Mouse (Mus musculus) liver, embryonic 16.5 days (tissue): ENCODE results near the gene Zfp354b. TPM values are rescaled to one million over a fixed set of nuclear protein-coding genes. Genes with fewer than 3 reads are reported as not detected.

Source experiments
- ATAC-seq: fragments of 200-750 bp; cut with Nextera tagmentation; 2 replicates; pipeline ENCODE4 v1.8.0; 2017; ENCODE audit warnings: low read depth, mild to moderate bottlenecking, moderate number of reproducible peaks, moderate library complexity
- H3K27ac ChIP-seq: fragments of 300-500 bp; sonication (generic); 2 replicates; pipeline ENCODE4 v1.5.1; 2014; ENCODE audit warnings: mild to moderate bottlenecking, low read length
- H3K27me3 ChIP-seq: fragments of 300-500 bp; sonication (generic); 2 replicates; pipeline ENCODE4 v1.6.1; 2014; ENCODE audit warnings: low read depth, low read length, mixed read lengths; ENCODE audit not compliant: control insufficient read depth, insufficient read depth
- H3K36me3 ChIP-seq: fragments of 300-500 bp; sonication (generic); 2 replicates; pipeline ENCODE4 v1.6.1; 2014; ENCODE audit warnings: mild to moderate bottlenecking; ENCODE audit not compliant: control insufficient read depth, insufficient read depth
- H3K4me1 ChIP-seq: fragments of 300-500 bp; sonication (generic); 2 replicates; pipeline ENCODE4 v1.6.1; 2014; ENCODE audit warnings: low read depth, low read length, mixed read lengths; ENCODE audit not compliant: control insufficient read depth
- H3K4me2 ChIP-seq: fragments of 300-500 bp; sonication (generic); 2 replicates; pipeline ENCODE4 v1.6.1; 2014; ENCODE audit warnings: low read depth, low read length, mixed read lengths
- H3K4me3 ChIP-seq: fragments of 300-500 bp; sonication (generic); 2 replicates; pipeline ENCODE4 v1.5.1; 2014; ENCODE audit warnings: low read depth, mild to moderate bottlenecking, low read length
- H3K9ac ChIP-seq: fragments of 300-500 bp; sonication (generic); 2 replicates; pipeline ENCODE4 v1.6.1; 2014; ENCODE audit warnings: low read depth, low read length
- H3K9me3 ChIP-seq: fragments of 300-500 bp; sonication (generic); replicated peaks from 2 replicates; pipeline ENCODE4 v1.6.1; 2016; ENCODE audit warnings: low read length; ENCODE audit not compliant: control insufficient read depth
- WGBS: fragments of 180-500 bp; shearing (Covaris S2); extraction: QIAGEN DNeasy Blood & Tissue Kit; methylation state at CpG from one replicate; pipeline ENCODE4 v1.1.7; 2014; ENCODE audit not compliant: insufficient replicate concordance; 5-methylcytosine and 5-hydroxymethylcytosine counted together
- polyA plus RNA-seq: library from polyadenylated mRNA; unstranded; fragments of >200 nt; fragmentation: Nextera tagmentation; extraction: Ambion mirVana; gene quantifications from 2 replicates; pipeline ENCODE4 v1.2.1, GENCODE M21; 2015

Zfp354b gene
- 0.13 and 0.15 TPM in 2 replicates for polyA plus RNA-seq

DNA sequence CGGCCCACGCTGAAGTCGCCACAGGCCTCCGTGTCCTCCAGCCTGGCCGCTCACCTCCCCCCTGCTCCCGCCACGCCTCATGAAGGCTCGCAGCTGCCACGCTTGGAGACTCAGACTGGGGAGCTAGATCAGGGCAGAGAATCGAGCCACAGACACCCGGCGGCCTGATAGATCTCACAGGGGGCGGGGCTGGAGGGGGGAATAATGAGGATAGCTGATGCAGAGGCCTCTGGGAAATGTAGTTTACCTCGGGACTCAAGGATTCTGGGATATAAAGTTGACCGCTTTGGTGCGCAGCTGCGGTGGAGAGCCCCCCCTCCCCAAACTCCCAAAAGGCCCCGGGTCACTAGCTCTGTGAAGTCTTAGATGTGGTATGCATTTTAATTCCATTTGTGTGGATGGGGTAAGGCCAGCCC lies at the start of gene Zfp354b:
Zfp354b (minus strand) TSS at position 183 of the 416 bp plus-strand sequence.
- under 1% methylated on average over 18 of the region's 18 CpGs for WGBS
- no peak within 1 kb of the TSS for H3K27ac ChIP-seq
- peaks cover 13% of the 10 kb centered on the region for H3K27me3 ChIP-seq

DNA sequence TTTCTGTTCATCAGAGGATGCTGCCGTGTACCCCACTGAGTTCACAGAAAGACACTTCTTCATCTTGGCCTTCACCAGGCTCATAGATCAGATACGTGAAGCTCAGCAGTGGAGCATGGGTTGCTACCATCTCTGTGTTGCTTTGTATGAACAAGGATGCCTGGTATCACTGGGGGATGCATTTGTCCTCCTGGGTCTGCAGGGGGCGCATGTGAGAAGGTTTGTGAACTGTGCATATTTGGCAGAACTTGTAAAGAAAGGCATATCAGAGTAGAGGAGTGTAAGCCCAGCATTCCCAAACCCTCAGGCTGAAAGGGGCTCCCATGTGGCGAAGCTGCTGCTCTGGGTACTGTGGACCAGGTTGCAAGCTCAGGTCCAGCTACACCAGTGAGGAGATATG lies 45.8 kb upstream of the Zfp354b start:
- Histone ChIP-seq H3K9me3 (no peaks in the 10 kb centered on the region), H3K27me3 (no peaks in the 10 kb centered on the region), H3K4me1 (no peaks in the 10 kb centered on the region), H3K9ac (no peak overlapping the region), H3K36me3 (no peaks in the 10 kb centered on the region), H3K4me2 (no peak overlapping the region), H3K27ac (no peak overlapping the region), H3K4me3 (no peak overlapping the region)
- 52% methylated on average over 4 of the region's 4 CpGs for WGBS
- ATAC-seq: no peak

More for the DNA sequence above, at the start of gene Zfp354b:
- Histone ChIP-seq H3K36me3 (no peaks in the 10 kb centered on the region), H3K4me1 (no peaks in the 10 kb centered on the region), H3K9ac (peak within 1 kb of the TSS; percentile 55), H3K9me3 (no peaks in the 10 kb centered on the region), H3K4me3 (peak within 1 kb of the TSS; percentile 68), H3K4me2 (peak within 1 kb of the TSS; percentile 83)
- ATAC-seq: peak; percentile 81

DNA sequence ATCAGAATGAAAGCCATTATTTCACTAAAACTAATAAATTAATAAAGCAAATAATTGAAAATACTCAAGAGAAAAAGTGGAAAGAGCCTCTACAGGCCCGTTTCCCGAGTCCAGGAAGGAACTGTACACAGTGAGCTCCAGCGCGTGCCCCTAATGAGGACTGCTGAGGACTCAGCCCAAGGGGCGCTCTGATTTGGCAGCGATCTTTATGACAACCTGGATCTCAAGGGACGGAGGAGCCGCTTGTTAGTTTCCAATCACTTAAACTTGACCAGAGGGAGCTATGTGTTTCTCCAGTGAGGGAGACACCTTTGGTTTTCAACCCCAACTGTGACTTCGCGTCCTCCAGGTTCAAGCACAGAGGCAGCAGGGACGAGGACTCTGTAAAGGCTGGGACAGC lies 34.8 kb upstream of the Zfp354b start, which contains the start of gene Olfr1378:
Olfr1378 (plus strand) TSS at position 301 of the 400 bp plus-strand sequence.
- ATAC-seq: no peak

DNA sequence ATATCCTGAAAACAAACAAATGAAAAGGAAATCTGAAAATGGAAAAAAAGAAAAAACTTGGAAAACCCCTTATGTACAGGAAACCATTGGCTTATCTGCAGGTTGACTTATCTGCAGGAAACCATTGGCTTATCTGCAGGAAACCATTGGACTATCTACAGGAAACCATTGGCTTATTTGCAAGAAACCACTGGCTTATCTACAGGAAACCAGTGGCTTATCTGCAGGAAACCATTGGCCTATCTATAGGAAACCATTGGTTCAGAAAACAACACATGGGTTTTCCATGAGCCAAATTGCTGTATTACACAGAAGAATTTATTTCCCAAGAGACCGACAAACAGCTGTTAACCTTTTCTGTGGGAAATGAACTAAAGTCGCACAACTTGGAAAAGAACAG lies 33.5 kb upstream of the Zfp354b start:
- no peaks in the 10 kb centered on the region for H3K9me3 ChIP-seq
- H3K4me3 ChIP-seq: no peak overlapping the region
- WGBS: 19% methylated on average over 2 of the region's 2 CpGs
- no peaks in the 10 kb centered on the region for H3K27me3 ChIP-seq
- no peak overlapping the region for H3K27ac ChIP-seq
- H3K4me2 ChIP-seq: no peak overlapping the region
- H3K36me3 ChIP-seq: no peaks in the 10 kb centered on the region
- no peaks in the 10 kb centered on the region for H3K4me1 ChIP-seq
- ATAC-seq: no peak
- no peak overlapping the region for H3K9ac ChIP-seq

More for the DNA sequence above, 34.8 kb upstream of the Zfp354b start, which contains the start of gene Olfr1378:
- H3K4me3 ChIP-seq: no peak within 1 kb of the TSS
- H3K36me3 ChIP-seq: no peaks in the 10 kb centered on the region
- no peak within 1 kb of the TSS for H3K4me2 ChIP-seq
- H3K27me3 ChIP-seq: no peaks in the 10 kb centered on the region
- 73% methylated on average over 11 of the region's 11 CpGs for WGBS
- H3K9me3 ChIP-seq: no peaks in the 10 kb centered on the region
- H3K4me1 ChIP-seq: no peaks in the 10 kb centered on the region
- no peak within 1 kb of the TSS for H3K27ac ChIP-seq
- H3K9ac ChIP-seq: no peak within 1 kb of the TSS

DNA sequence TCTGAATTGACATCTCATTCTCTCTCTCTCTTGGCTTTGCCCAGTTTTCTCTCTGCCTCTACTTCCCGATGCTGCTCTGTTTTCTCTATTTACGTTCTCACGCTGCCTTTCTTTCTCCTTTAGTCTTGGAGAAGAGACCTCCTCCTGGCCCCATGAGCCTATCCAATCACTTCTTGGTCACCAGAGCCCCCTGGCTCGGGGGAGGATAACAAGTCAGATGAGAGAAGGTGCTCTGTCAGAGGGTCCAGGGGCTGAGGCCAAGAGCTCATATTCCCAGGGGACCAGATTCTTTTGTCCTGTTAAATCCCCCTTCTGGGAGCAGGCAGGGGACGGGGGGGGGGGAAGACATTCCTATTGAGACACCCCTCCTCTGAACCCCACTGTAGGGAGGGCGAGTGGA lies 22.2 kb upstream of the Zfp354b start, which contains the start of gene Prop1:
Prop1 (minus strand) TSS at position 101 of the 400 bp plus-strand sequence.
- Histone ChIP-seq H3K4me3 (no peak within 1 kb of the TSS), H3K27ac (no peak within 1 kb of the TSS), H3K4me1 (no peaks in the 10 kb centered on the region), H3K4me2 (no peak within 1 kb of the TSS), H3K9me3 (no peaks in the 10 kb centered on the region), H3K36me3 (no peaks in the 10 kb centered on the region), H3K27me3 (no peaks in the 10 kb centered on the region), H3K9ac (no peak within 1 kb of the TSS)
- no peak for ATAC-seq
- WGBS: 56% methylated on average over 6 of the region's 6 CpGs

DNA sequence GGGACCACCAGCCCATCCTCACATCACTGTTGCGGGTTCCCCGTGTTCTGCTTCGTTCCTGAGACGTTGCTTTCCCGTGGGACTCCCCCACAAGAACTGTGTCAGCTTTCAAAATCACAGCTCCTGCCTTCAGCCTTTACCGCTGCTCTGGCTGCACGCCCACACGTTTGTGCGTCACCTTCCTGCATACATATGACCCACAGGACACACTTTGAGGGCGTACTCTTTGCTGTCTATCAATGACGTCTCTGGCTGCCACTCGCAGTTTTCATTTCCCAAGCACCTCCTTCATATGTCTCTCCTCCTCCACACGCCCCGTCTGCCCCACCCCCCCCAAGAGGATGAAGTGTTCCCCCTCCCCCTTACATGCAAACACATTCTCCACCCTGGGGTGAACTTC lies 20.9 kb upstream of the Zfp354b start:
- Histone ChIP-seq H3K9me3 (no peaks in the 10 kb centered on the region), H3K4me2 (no peak overlapping the region), H3K27ac (no peak overlapping the region), H3K4me3 (no peak overlapping the region), H3K9ac (no peak overlapping the region), H3K27me3 (no peaks in the 10 kb centered on the region), H3K36me3 (no peaks in the 10 kb centered on the region), H3K4me1 (no peaks in the 10 kb centered on the region)
- 60% methylated on average over 14 of the region's 14 CpGs for WGBS
- ATAC-seq: peak; percentile 45; the same call in 1 of the 2 replicates

DNA sequence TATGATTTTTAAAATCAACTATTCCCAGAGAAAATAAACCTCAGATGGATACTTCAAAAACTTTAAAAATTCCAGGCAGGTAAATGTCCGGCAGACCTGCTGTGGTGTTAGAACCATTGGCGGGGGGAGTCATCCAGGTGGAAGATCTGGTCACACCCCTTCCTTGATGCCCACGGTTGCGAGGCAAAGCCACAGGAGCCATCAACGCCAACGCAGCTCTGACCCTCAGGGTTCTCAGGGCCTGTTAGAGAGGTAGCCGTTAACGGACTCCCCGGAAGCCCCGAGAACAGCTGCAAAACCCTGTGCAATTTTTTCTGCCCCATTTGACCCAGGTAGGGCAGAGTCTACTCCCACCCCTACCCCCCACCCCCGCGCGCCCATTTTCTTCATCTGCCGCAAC lies 12.1 kb upstream of the Zfp354b start, which contains the start of gene 4933414I15Rik:
4933414I15Rik (minus strand) TSS at position 260 of the 400 bp plus-strand sequence.
- Histone ChIP-seq H3K4me3 (no peak within 1 kb of the TSS), H3K9me3 (no peaks in the 10 kb centered on the region), H3K4me1 (no peaks in the 10 kb centered on the region), H3K4me2 (no peak within 1 kb of the TSS), H3K9ac (no peak within 1 kb of the TSS), H3K36me3 (no peaks in the 10 kb centered on the region), H3K27ac (no peak within 1 kb of the TSS), H3K27me3 (no peaks in the 10 kb centered on the region)
- WGBS: 69% methylated on average over 14 of the region's 14 CpGs
- no peak for ATAC-seq

DNA sequence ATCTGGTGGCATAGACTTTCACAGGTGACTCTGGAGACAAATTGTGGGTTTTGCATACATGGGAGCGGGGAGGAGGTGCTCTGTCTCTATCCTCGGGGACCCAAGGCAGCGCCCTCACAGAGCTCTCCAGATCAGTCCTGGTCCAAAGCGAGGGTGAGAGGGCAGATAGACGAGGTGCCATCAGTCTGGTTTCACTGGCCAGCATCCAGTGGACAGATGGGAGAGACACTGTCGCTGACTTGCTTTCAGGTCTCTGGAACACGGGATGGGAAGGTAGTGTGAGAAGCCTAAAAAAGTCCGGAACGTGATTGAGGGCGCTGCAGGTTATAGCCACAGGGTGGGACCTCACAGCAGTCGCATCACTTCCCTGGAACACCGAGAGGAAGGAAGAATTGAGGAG lies 11.0 kb upstream of the Zfp354b start:
- WGBS: 48% methylated on average over 12 of the region's 12 CpGs
- no peak overlapping the region for H3K4me2 ChIP-seq
- H3K9ac ChIP-seq: no peak overlapping the region

DNA sequence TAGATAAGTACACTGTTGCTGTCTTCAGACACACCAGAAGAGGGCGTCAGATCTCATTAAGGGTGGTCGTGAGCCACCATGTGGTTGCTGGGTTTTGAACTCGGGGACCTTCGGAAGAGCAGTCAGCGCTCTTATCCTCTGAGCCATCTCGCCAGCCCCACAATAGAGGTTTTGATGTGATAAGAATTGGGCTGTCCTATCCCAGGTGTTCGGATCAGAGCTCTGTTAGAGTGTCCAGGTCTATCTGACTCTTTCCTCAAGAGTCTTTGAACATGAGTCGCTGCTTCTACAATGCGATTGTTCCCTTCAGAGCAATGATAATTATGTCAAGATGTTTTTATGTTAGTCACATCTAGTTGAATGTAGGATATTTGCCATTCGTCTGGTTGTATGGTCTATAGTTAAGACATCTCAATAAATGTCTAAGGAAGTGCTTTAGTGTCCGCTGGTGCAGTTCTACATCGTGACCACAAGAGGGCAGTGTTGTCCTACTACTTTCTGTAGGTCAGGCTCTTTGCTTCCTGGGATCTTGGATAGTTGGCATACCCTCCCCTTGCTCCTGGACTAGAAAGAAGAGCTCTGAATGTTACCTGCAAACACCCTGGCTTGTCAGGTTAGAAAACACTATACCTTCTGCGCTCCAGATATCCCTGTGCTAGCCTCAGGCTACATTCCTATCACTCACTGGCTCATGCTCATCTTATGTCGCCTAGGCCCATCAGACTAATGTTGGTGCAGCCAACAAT lies 8.4 kb upstream of the Zfp354b start:
- no peaks in the 10 kb centered on the region for H3K9me3 ChIP-seq
- no peak overlapping the region for H3K9ac ChIP-seq
- no peak for ATAC-seq
- no peaks in the 10 kb centered on the region for H3K27me3 ChIP-seq
- H3K36me3 ChIP-seq: no peaks in the 10 kb centered on the region
- H3K4me1 ChIP-seq: no peaks in the 10 kb centered on the region
- no peak overlapping the region for H3K4me3 ChIP-seq
- H3K4me2 ChIP-seq: no peak overlapping the region
- WGBS: 30% methylated on average over 14 of the region's 14 CpGs
- H3K27ac ChIP-seq: no peak overlapping the region

More for the DNA sequence above, 11.0 kb upstream of the Zfp354b start:
- H3K36me3 ChIP-seq: no peaks in the 10 kb centered on the region
- H3K4me3 ChIP-seq: no peak overlapping the region
- no peaks in the 10 kb centered on the region for H3K9me3 ChIP-seq
- H3K27ac ChIP-seq: no peak overlapping the region
- H3K27me3 ChIP-seq: no peaks in the 10 kb centered on the region
- no peak for ATAC-seq
- no peaks in the 10 kb centered on the region for H3K4me1 ChIP-seq
